Mouse (Mus musculus) CH12.LX (cell line): ENCODE data around the gene Rpe. TPM values are rescaled to one million over a fixed set of nuclear protein-coding genes. Genes with fewer than 3 reads are reported as not detected.

Experiments
- DNase-seq: peaks from one replicate; pipeline ENCODE4 v3.0.0-alpha.2; 2013; ENCODE audit errors: extremely low read depth
- H3K27ac ChIP-seq: 2 replicates; pipeline ENCODE4 v1.5.1; 2012; ENCODE audit warnings: low read depth, mild to moderate bottlenecking, control low read depth, moderate library complexity; ENCODE audit not compliant: insufficient read depth
- H3K27me3 ChIP-seq: replicated peaks from 2 replicates; pipeline ENCODE3; 2012; ENCODE audit warnings: inconsistent platforms
- H3K36me3 ChIP-seq, 2 experiments: replicated peaks in 1 of 2; 2 replicates each; pipeline versions ENCODE3 to v1.6.1; 2012; ENCODE audit warnings: inconsistent platforms in 1 of 2, low read length in 1 of 2, mild to moderate bottlenecking in 1 of 2, mixed read lengths in 1 of 2, moderate library complexity in 1 of 2; ENCODE audit not compliant: control insufficient read depth in 1 of 2, insufficient read depth in 1 of 2
- H3K4me1 ChIP-seq, 2 experiments: 2 replicates each; pipeline ENCODE4 v1.6.1; 2012; ENCODE audit warnings: inconsistent platforms in 1 of 2, moderate library complexity in 1 of 2; ENCODE audit not compliant: insufficient read depth in 2 of 2, control insufficient read depth in 1 of 2
- H3K4me2 ChIP-seq: 2 replicates; pipeline ENCODE4 v1.6.1; 2012; ENCODE audit warnings: low read depth, mild to moderate bottlenecking, control low read depth; ENCODE audit not compliant: poor library complexity, insufficient read depth, severe bottlenecking
- H3K4me3 ChIP-seq, 3 experiments: fragments of 150-350 bp in 1 of 3; sonication (generic) in 1 of 3; replicated peaks in 1 of 3; 2 replicates each; pipeline versions ENCODE3 to v1.5.1; 2011 to 2012; ENCODE audit warnings: low read depth in 2 of 3, low read length in 2 of 3, mild to moderate bottlenecking in 2 of 3, moderate library complexity in 2 of 3, control low read depth in 1 of 3, improper control_type of control experiment in 1 of 3, inconsistent platforms in 1 of 3, mixed read lengths in 1 of 3; ENCODE audit not compliant: poor library complexity in 1 of 3
- H3K79me2 ChIP-seq: replicated peaks from 2 replicates; pipeline ENCODE4 v1.6.1; 2012; ENCODE audit warnings: mild to moderate bottlenecking, moderate library complexity; ENCODE audit not compliant: control insufficient read depth, poor library complexity, insufficient read depth, severe bottlenecking; ENCODE audit errors: extremely low read depth
- H3K9ac ChIP-seq: 2 replicates; pipeline ENCODE4 v1.6.1; 2012; ENCODE audit warnings: low read depth, mild to moderate bottlenecking, control low read depth, moderate library complexity; ENCODE audit not compliant: insufficient read depth
- H3K9me3 ChIP-seq: replicated peaks from 2 replicates; pipeline ENCODE3; 2012; ENCODE audit warnings: low read length, inconsistent platforms, mixed read lengths
- BHLHE40 ChIP-seq: IDR thresholded peaks from 2 replicates; pipeline ENCODE4 v1.6.1; 2011; ENCODE audit warnings: mild to moderate bottlenecking, low read depth, low read length, improper control_type of control experiment
- CHD2 ChIP-seq: IDR thresholded peaks from 2 replicates; pipeline ENCODE4 v1.6.1; 2011; ENCODE audit warnings: low read length, improper control_type of control experiment
- CTCF ChIP-seq, 2 experiments: IDR thresholded peaks in 1 of 2; conservative IDR thresholded peaks in 1 of 2; 2 replicates each; pipeline ENCODE4 v1.5.1; 2011 to 2012; ENCODE audit warnings: low read depth in 2 of 2, low read length in 2 of 2, improper control_type of control experiment in 1 of 2, inconsistent platforms in 1 of 2, mild to moderate bottlenecking in 1 of 2, moderate library complexity in 1 of 2
- E2F4 ChIP-seq: IDR thresholded peaks from 2 replicates; pipeline ENCODE4 v1.6.1; 2011; ENCODE audit warnings: low read depth, low read length, improper control_type of control experiment; ENCODE audit not compliant: insufficient replicate concordance
- ETS1 ChIP-seq: conservative IDR thresholded peaks from 2 replicates; pipeline ENCODE4 v1.6.1; 2012; ENCODE audit warnings: low read depth, mild to moderate bottlenecking, inconsistent platforms, low read length, improper control_type of control experiment, moderate library complexity
- GABPA ChIP-seq: IDR thresholded peaks from 2 replicates; pipeline ENCODE4 v1.6.1; 2012; ENCODE audit warnings: low read depth, low read length, improper control_type of control experiment, inconsistent platforms; ENCODE audit not compliant: insufficient replicate concordance
- HCFC1 ChIP-seq: IDR thresholded peaks from 2 replicates; pipeline ENCODE4 v1.6.1; 2012; ENCODE audit warnings: low read depth, mild to moderate bottlenecking, inconsistent platforms, low read length, improper control_type of control experiment
- IRF4 ChIP-seq: IDR thresholded peaks from 2 replicates; pipeline ENCODE4 v1.6.1; 2014; ENCODE audit warnings: low read depth, mild to moderate bottlenecking, inconsistent platforms, low read length, improper control_type of control experiment
- JUN ChIP-seq: IDR thresholded peaks from 2 replicates; pipeline ENCODE4 v1.6.1; 2011; ENCODE audit warnings: low read depth, mild to moderate bottlenecking, low read length, improper control_type of control experiment, moderate library complexity; ENCODE audit not compliant: insufficient read depth
- JUND ChIP-seq: conservative IDR thresholded peaks from 2 replicates; pipeline ENCODE4 v1.6.1; 2011; ENCODE audit warnings: low read depth, low read length, improper control_type of control experiment
- KAT2A ChIP-seq: IDR thresholded peaks from 2 replicates; pipeline ENCODE4 v1.6.1; 2012; ENCODE audit warnings: low read length, improper control_type of control experiment, inconsistent platforms; ENCODE audit not compliant: insufficient replicate concordance
- MAFK ChIP-seq: IDR thresholded peaks from 2 replicates; pipeline ENCODE4 v1.6.1; 2011; ENCODE audit warnings: low read length, improper control_type of control experiment; ENCODE audit not compliant: insufficient replicate concordance
- MAZ ChIP-seq: IDR thresholded peaks from 2 replicates; pipeline ENCODE4 v1.6.1; 2012; ENCODE audit warnings: low read depth, mild to moderate bottlenecking, inconsistent platforms, low read length, improper control_type of control experiment, moderate library complexity
- MEF2A ChIP-seq: IDR thresholded peaks from 2 replicates; pipeline ENCODE4 v1.6.1; 2014; ENCODE audit warnings: low read depth, mild to moderate bottlenecking, inconsistent platforms, low read length, improper control_type of control experiment, borderline replicate concordance
- MXI1 ChIP-seq: IDR thresholded peaks from 2 replicates; pipeline ENCODE4 v1.6.1; 2011; ENCODE audit warnings: mild to moderate bottlenecking, low read depth, low read length, improper control_type of control experiment
- MYC ChIP-seq: IDR thresholded peaks from 2 replicates; pipeline ENCODE4 v1.6.1; 2011; ENCODE audit warnings: low read depth, mild to moderate bottlenecking, improper control_type of control experiment, low read length
- NELFE ChIP-seq: IDR thresholded peaks from 2 replicates; pipeline ENCODE4 v1.6.1; 2011; ENCODE audit warnings: low read depth, low read length, improper control_type of control experiment
- POLR2A ChIP-seq: IDR thresholded peaks from 2 replicates; pipeline ENCODE4 v1.6.1; 2011; ENCODE audit warnings: low read depth, mild to moderate bottlenecking, improper control_type of control experiment, low read length
- RAD21 ChIP-seq: IDR thresholded peaks from 2 replicates; pipeline ENCODE4 v1.6.1; 2011; ENCODE audit warnings: low read depth, mild to moderate bottlenecking, low read length, improper control_type of control experiment, moderate library complexity
- SIN3A ChIP-seq: IDR thresholded peaks from 2 replicates; pipeline ENCODE4 v1.6.1; 2012; ENCODE audit warnings: low read length, improper control_type of control experiment, inconsistent platforms
- TBP ChIP-seq: conservative IDR thresholded peaks from 2 replicates; pipeline ENCODE4 v1.6.1; 2011; ENCODE audit warnings: low read depth, low read length, improper control_type of control experiment
- TCF12 ChIP-seq: IDR thresholded peaks from 2 replicates; pipeline ENCODE4 v1.6.1; 2014; ENCODE audit warnings: low read depth, mild to moderate bottlenecking, inconsistent platforms, low read length, improper control_type of control experiment
- USF1 ChIP-seq: IDR thresholded peaks from 2 replicates; pipeline ENCODE4 v1.6.1; 2014; ENCODE audit warnings: low read depth, mild to moderate bottlenecking, inconsistent platforms, low read length, improper control_type of control experiment
- USF2 ChIP-seq: conservative IDR thresholded peaks from 2 replicates; pipeline ENCODE4 v1.6.1; 2011; ENCODE audit warnings: low read depth, low read length, improper control_type of control experiment
- ZC3H11A ChIP-seq: IDR thresholded peaks from 2 replicates; pipeline ENCODE4 v1.6.1; 2012; ENCODE audit warnings: low read depth, mild to moderate bottlenecking, inconsistent platforms, low read length, improper control_type of control experiment
- ZNF384 ChIP-seq: IDR thresholded peaks from 2 replicates; pipeline ENCODE4 v1.6.1; 2012; ENCODE audit warnings: low read depth, low read length, improper control_type of control experiment, inconsistent platforms
- dilution Hi-C: fragments of 300-500 bp; cut with MboI; formaldehyde crosslinking; loops from 2 replicates; pipeline ENCODE4 v1.14.3; 2020; ENCODE audit warnings: low sequenced_read_pairs; ENCODE audit not compliant: extremely low pct_unique_long_range_greater_than_20kb, extremely low pct_ligation_motif_present
- in situ Hi-C: fragments of 300-500 bp; cut with MboI; formaldehyde crosslinking; loops from 3 replicates; pipeline ENCODE4 v1.14.3; 2019; ENCODE audit warnings: low sequenced_read_pairs, low pct_ligation_motif_present, low pct_unique_long_range_greater_than_20kb, mixed read lengths
- polyA plus RNA-seq: library from polyadenylated mRNA; unstranded; fragments of >175 nt; gene quantifications from 2 replicates; pipeline ENCODE4 v1.2.1, GENCODE M21; 2012; ENCODE audit warnings: low read depth; ENCODE audit not compliant: insufficient read length
- total RNA-seq, 2 experiments: library from RNA; depleted of rRNA; stranded (reverse); fragments of 300-350 nt in 1 of 2; fragments of >200 nt in 1 of 2; gene quantifications; 2 replicates each; pipeline ENCODE4 v1.2.3; 2012 to 2014

Gene Rpe
- total and polyA plus RNA-seq, 3 experiments, result 40.0 to 67.5 (median 48.6) TPM

- Histone ChIP-seq H3K4me1 (0 out of 4 replicates have a peak, but pooled peaks cover 0 to 3% of the 10 kb centered on the region in 2 experiments), H3K36me3 (no peaks in the 10 kb centered on the region), H3K4me2 (no peak overlapping the region), H3K4me3 (no peak overlapping the region), H3K79me2 (no peaks in the 10 kb centered on the region), H3K9ac (no peak overlapping the region), H3K27me3 (no peaks in the 10 kb centered on the region), H3K27ac (no peak overlapping the region), H3K9me3 (no peaks in the 10 kb centered on the region)
- dilution Hi-C loops, result no loop called here
- DNase-seq, result no peak
- no peak for TF ChIP-seq BHLHE40
- TF ChIP-seq GABPA, result no peak
- TF ChIP-seq CHD2, result no peak
- TF ChIP-seq MXI1, result no peak
- no peak for TF ChIP-seq MEF2A
- TF ChIP-seq E2F4, result no peak
- TF ChIP-seq NELFE, result no peak
- TF ChIP-seq USF2, result no peak
- no peak for TF ChIP-seq POLR2A
- TF ChIP-seq ETS1, result no peak
- no peak for TF ChIP-seq CTCF (conservative IDR thresholded peaks at IDR 0.05 in 1 of 2, IDR thresholded peaks at IDR 0.05 in 1 of 2; ENCODE audit: low read depth in 2 of 2, low read length in 2 of 2)
- TF ChIP-seq ZNF384, result no peak
- TF ChIP-seq TCF12, result no peak
- in situ Hi-C loops, result no loop called here
Observed at GRCm38 (mm10) chr1:66677928-66678327, 22.7 kb upstream of the Rpe start.

- dilution Hi-C loops (no loop called here), in situ Hi-C loops (no loop called here)
- TF ChIP-seq MAFK (peak; percentile 91), MEF2A (no peak), CTCF (conservative IDR thresholded peaks at IDR 0.05 in 1 of 2, IDR thresholded peaks at IDR 0.05 in 1 of 2; ENCODE audit: low read depth in 2 of 2, low read length in 2 of 2) (peak in 1 of 2 experiments; percentile 16; a peak in 1 of 4 replicates), IRF4 (no peak), SIN3A (no peak)
- DNase-seq, result no peak
- H3K4me3 ChIP-seq, result no peak overlapping the region
- no peaks in the 10 kb centered on the region for H3K27me3 ChIP-seq
- H3K36me3 ChIP-seq, result no peaks in the 10 kb centered on the region
- H3K9ac ChIP-seq, result no peak overlapping the region
- 0 out of 4 replicates have a peak, but pooled peaks cover 0 to 3% of the 10 kb centered on the region in 2 experiments for H3K4me1 ChIP-seq
- H3K4me2 ChIP-seq, result no peak overlapping the region
- no peak overlapping the region for H3K27ac ChIP-seq
- no peaks in the 10 kb centered on the region for H3K79me2 ChIP-seq
- no peaks in the 10 kb centered on the region for H3K9me3 ChIP-seq
Observed at GRCm38 (mm10) chr1:66678662-66679061, 22.0 kb upstream of the Rpe start.

- Histone ChIP-seq H3K4me2 (no peak overlapping the region), H3K36me3 (no peaks in the 10 kb centered on the region), H3K4me1 (no peaks in the 10 kb centered on the region), H3K27ac (no peak overlapping the region), H3K27me3 (no peaks in the 10 kb centered on the region), H3K4me3 (no peak overlapping the region), H3K9me3 (no peaks in the 10 kb centered on the region), H3K9ac (no peak overlapping the region), H3K79me2 (no peaks in the 10 kb centered on the region)
- no peak for TF ChIP-seq RAD21
- no peak for TF ChIP-seq MAZ
- no peak for TF ChIP-seq CHD2
- no peak for TF ChIP-seq KAT2A
- TF ChIP-seq HCFC1, result no peak
- no peak for TF ChIP-seq USF1
- TF ChIP-seq ETS1, result no peak
- TF ChIP-seq MYC, result no peak
- TF ChIP-seq CTCF (conservative IDR thresholded peaks at IDR 0.05 in 1 of 2, IDR thresholded peaks at IDR 0.05 in 1 of 2; ENCODE audit: low read depth in 2 of 2, low read length in 2 of 2), result no peak
- TF ChIP-seq E2F4, result no peak
- no peak for TF ChIP-seq JUN
- TF ChIP-seq ZC3H11A, result no peak
- TF ChIP-seq JUND, result no peak
- TF ChIP-seq MXI1, result no peak
- TF ChIP-seq ZNF384, result no peak
- no peak for TF ChIP-seq TBP
- no peak for TF ChIP-seq NELFE
- in situ Hi-C loops, result no loop called here
- dilution Hi-C loops, result no loop called here
- DNase-seq, result no peak
Observed at GRCm38 (mm10) chr1:66682974-66683373, 17.7 kb upstream of the Rpe start.
